Mouse (Mus musculus): ENCODE results near the gene Mrpl47. TPM values are rescaled to one million over a fixed set of nuclear protein-coding genes. Genes with fewer than 3 reads are reported as not detected.

The Mrpl47 gene
- 27.4 and 31.0 TPM in 2 replicates for polyA plus RNA-seq (2015; fragmentation: Nextera tagmentation; extraction: Ambion mirVana)

DNA sequence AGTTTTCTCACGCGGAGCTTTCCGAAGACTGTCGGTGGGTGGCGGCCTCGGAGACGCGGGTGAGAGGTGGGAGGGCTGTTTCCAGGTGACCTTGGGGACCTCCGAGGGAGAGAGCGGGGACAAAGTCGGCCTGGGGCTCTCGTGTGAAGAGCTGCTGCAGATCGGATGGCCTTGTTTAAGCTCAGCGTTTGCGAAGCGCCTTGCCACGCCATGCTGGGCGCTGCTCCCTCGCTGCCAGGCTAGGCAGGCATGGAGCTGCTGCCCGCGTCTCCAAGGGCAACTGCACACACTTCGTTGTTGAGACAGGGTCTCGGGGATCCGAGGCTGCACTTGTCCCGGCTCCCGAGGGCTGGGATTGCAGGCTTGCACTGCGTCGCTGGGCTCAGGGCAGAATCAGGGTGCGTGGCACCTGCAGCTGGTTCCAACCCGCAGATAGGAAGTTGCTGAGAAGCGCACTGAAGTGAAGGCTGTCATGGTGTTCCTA lies at the start of gene Mrpl47:
Gene Mrpl47 (minus strand): TSS at position 434 of the 484 bp plus-strand sequence.
- H3K27me3 ChIP-seq (replicated peaks; ENCODE audit: control insufficient read depth, insufficient read depth, low read length): no peaks in the 10 kb centered on the region
- H3K27ac ChIP-seq (ENCODE audit: low read depth, low read length): peak within 1 kb of the TSS; percentile 86
- peak within 1 kb of the TSS; percentile 91 for H3K4me2 ChIP-seq (replicated peaks; ENCODE audit: low read depth)
- WGBS: under 1% methylated on average over 31 of the region's 31 CpGs
- peak within 1 kb of the TSS; percentile 87 for H3K9ac ChIP-seq (ENCODE audit: low read depth, low read length)
- peaks cover 17% of the 10 kb centered on the region for H3K36me3 ChIP-seq (ENCODE audit: control insufficient read depth, insufficient read depth)
- ATAC-seq: peak; percentile 28
- peaks cover 10% of the 10 kb centered on the region; the same call in 1 of the 2 replicates for H3K4me1 ChIP-seq (replicated peaks; ENCODE audit: control insufficient read depth, insufficient read depth, low read length)
- H3K9me3 ChIP-seq (ENCODE audit: control insufficient read depth): no peaks in the 10 kb centered on the region
- H3K4me3 ChIP-seq (ENCODE audit: low read depth, low read length): peak within 1 kb of the TSS; percentile 97
- TF ChIP-seq CTCF (IDR thresholded peaks at IDR 0.05; ENCODE audit: low read depth): no peak

DNA sequence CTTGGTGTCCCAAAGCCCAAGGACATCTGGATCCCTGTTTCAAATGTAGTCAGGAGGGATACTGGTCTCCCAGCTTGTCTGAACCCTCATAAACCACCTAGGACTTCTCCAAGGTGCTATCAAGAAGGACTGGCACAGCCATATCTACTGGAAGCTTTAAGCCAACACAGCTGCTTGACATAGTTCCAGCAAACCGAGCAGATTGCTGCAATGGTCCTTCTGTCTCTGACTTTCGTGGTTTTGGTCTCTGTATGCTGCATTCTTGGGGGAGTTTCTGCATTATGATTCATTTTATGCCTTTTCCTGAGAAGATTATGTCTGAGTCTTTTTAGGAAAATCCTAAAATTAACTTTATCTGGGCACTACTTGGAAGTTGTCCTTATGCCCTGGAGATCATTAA lies 33.4 kb upstream of the Mrpl47 start:
- no peaks in the 10 kb centered on the region for H3K4me1 ChIP-seq (replicated peaks; ENCODE audit: control insufficient read depth, insufficient read depth, low read length)
- no peak for TF ChIP-seq CTCF (IDR thresholded peaks at IDR 0.05; ENCODE audit: low read depth)
- no peaks in the 10 kb centered on the region for H3K36me3 ChIP-seq (ENCODE audit: control insufficient read depth, insufficient read depth)
- H3K9ac ChIP-seq (ENCODE audit: low read depth, low read length): no peak overlapping the region
- no peaks in the 10 kb centered on the region for H3K9me3 ChIP-seq (ENCODE audit: control insufficient read depth)
- no peak overlapping the region for H3K4me3 ChIP-seq (ENCODE audit: low read depth, low read length)
- WGBS: 56% methylated on average over 2 of the region's 2 CpGs
- no peak overlapping the region for H3K27ac ChIP-seq (ENCODE audit: low read depth, low read length)
- ATAC-seq: no peak
- H3K4me2 ChIP-seq (replicated peaks; ENCODE audit: low read depth): no peak overlapping the region
- H3K27me3 ChIP-seq (replicated peaks; ENCODE audit: control insufficient read depth, insufficient read depth, low read length): no peaks in the 10 kb centered on the region

DNA sequence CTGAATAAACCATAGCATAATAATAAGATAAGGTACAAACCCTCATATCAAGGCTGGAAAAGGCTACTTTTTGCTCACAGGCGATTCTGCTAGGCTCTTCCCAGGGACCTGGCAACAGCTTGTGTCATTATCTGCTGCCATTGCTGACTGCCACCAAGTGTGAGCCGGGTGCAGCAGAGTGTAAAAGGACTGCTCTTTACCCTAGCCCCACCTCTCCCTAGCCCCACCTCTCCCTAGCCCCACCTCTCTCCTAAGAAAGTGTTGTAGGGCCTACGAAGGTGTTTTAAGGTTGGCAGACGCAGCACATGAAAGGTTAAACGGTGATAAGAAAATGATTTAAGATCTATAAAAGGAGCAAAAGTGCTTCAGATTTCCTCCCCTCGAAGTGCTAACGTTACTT lies 26.5 kb upstream of the Mrpl47 start:
- Histone ChIP-seq H3K9me3 (ENCODE audit: control insufficient read depth) (no peaks in the 10 kb centered on the region), H3K4me1 (replicated peaks; ENCODE audit: control insufficient read depth, insufficient read depth, low read length) (no peaks in the 10 kb centered on the region), H3K4me3 (ENCODE audit: low read depth, low read length) (no peak overlapping the region), H3K27ac (ENCODE audit: low read depth, low read length) (no peak overlapping the region), H3K36me3 (ENCODE audit: control insufficient read depth, insufficient read depth) (no peaks in the 10 kb centered on the region), H3K27me3 (replicated peaks; ENCODE audit: control insufficient read depth, insufficient read depth, low read length) (no peaks in the 10 kb centered on the region), H3K4me2 (replicated peaks; ENCODE audit: low read depth) (no peak overlapping the region), H3K9ac (ENCODE audit: low read depth, low read length) (no peak overlapping the region)
- no peak for TF ChIP-seq CTCF (IDR thresholded peaks at IDR 0.05; ENCODE audit: low read depth)
- WGBS: 37% methylated on average over 7 of the region's 7 CpGs
- no peak for ATAC-seq

DNA sequence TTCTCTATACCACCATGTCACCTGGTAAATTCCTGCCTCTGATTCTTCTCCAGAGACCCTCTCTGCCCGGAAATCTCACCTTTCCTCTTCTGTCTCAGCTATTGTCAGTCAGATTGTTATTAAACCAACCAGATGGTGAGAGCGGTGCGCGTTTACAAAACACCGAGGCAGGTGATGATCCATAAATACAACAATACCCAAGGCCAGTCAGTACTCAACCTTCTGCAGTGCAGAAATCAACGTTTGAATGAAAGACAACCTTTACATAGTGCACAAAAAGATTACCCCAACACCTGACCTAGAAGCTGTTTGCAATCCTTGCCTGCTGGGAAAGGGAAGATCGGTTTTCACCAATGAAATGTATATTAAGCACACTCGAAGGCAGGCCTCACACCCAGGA lies 25.6 kb upstream of the Mrpl47 start:
- 61% methylated on average over 8 of the region's 8 CpGs for WGBS
- Histone ChIP-seq H3K4me3 (ENCODE audit: low read depth, low read length) (no peak overlapping the region), H3K27me3 (replicated peaks; ENCODE audit: control insufficient read depth, insufficient read depth, low read length) (no peaks in the 10 kb centered on the region), H3K36me3 (ENCODE audit: control insufficient read depth, insufficient read depth) (no peaks in the 10 kb centered on the region), H3K9me3 (ENCODE audit: control insufficient read depth) (no peaks in the 10 kb centered on the region), H3K27ac (ENCODE audit: low read depth, low read length) (no peak overlapping the region), H3K4me1 (replicated peaks; ENCODE audit: control insufficient read depth, insufficient read depth, low read length) (no peaks in the 10 kb centered on the region), H3K9ac (ENCODE audit: low read depth, low read length) (no peak overlapping the region), H3K4me2 (replicated peaks; ENCODE audit: low read depth) (no peak overlapping the region)
- TF ChIP-seq CTCF (IDR thresholded peaks at IDR 0.05; ENCODE audit: low read depth): no peak
- ATAC-seq: no peak

DNA sequence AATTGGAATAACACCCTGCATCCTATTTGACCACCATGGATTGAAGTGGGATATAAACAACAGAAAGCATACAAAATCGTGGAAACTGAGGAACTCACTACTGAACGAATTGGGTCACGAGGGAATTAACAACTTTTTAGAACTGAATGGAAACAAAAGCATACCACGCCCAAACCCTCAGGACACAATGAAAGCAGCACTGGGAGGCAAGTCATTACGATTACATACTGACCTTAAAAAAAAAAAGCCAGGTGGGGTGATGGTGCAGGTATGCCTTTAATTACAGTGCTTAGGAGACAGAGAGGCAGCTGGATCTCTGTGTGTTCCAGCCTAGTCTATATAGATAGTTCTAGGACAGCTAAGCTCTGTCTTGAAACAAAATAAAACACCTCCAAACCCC lies 21.8 kb upstream of the Mrpl47 start:
- Histone ChIP-seq H3K27ac (ENCODE audit: low read depth, low read length) (no peak overlapping the region), H3K4me3 (ENCODE audit: low read depth, low read length) (no peak overlapping the region), H3K4me1 (replicated peaks; ENCODE audit: control insufficient read depth, insufficient read depth, low read length) (no peaks in the 10 kb centered on the region), H3K9ac (ENCODE audit: low read depth, low read length) (no peak overlapping the region), H3K36me3 (ENCODE audit: control insufficient read depth, insufficient read depth) (no peaks in the 10 kb centered on the region), H3K4me2 (replicated peaks; ENCODE audit: low read depth) (no peak overlapping the region), H3K9me3 (ENCODE audit: control insufficient read depth) (no peaks in the 10 kb centered on the region), H3K27me3 (replicated peaks; ENCODE audit: control insufficient read depth, insufficient read depth, low read length) (no peaks in the 10 kb centered on the region)
- no peak for ATAC-seq
- WGBS: 73% methylated on average over 5 of the region's 5 CpGs
- TF ChIP-seq CTCF (IDR thresholded peaks at IDR 0.05; ENCODE audit: low read depth): no peak

DNA sequence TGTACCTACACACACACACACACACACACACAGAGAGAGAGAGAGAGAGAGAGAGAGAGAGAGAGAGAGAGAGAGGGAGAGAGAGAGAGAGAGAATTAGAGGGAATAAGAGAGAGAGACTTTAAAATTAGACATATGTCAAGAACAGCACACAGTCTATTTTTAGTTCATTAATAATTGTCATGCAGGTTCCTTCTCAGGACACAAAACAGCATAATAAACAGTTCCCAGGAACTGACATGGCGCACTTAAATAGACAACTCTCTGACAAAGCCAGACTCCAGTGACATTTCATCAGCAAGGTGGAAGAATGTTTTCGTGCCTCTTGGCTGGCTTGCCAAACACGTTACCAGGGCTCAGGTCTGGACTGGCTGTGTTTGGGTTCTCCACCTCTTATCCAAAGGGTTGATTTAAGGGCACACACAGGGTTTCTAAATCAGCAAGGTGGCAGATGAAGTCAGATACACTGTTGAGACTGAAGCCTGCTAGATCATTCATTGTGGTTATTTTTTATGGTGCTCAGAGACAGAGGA lies 17.0 kb upstream of the Mrpl47 start:
- Histone ChIP-seq H3K9ac (ENCODE audit: low read depth, low read length) (no peak overlapping the region), H3K4me1 (replicated peaks; ENCODE audit: control insufficient read depth, insufficient read depth, low read length) (no peaks in the 10 kb centered on the region), H3K4me2 (replicated peaks; ENCODE audit: low read depth) (no peak overlapping the region), H3K4me3 (ENCODE audit: low read depth, low read length) (no peak overlapping the region), H3K9me3 (ENCODE audit: control insufficient read depth) (no peaks in the 10 kb centered on the region), H3K27ac (ENCODE audit: low read depth, low read length) (no peak overlapping the region), H3K27me3 (replicated peaks; ENCODE audit: control insufficient read depth, insufficient read depth, low read length) (no peaks in the 10 kb centered on the region), H3K36me3 (ENCODE audit: control insufficient read depth, insufficient read depth) (peaks cover 41% of the 10 kb centered on the region)
- whole genome bisulfite sequencing: 92% methylated on average over 3 of the region's 3 CpGs
- no peak for ATAC-seq
- TF ChIP-seq CTCF (IDR thresholded peaks at IDR 0.05; ENCODE audit: low read depth): no peak
